Mouse (Mus musculus): ENCODE data around the gene Cd55. TPM values are rescaled to one million over a fixed set of nuclear protein-coding genes. Genes with fewer than 3 reads are reported as not detected.
A peak's percentile ranks its signal among the peaks of the same experiment; 100 is the strongest.
"Not testable (repeated sequence)": the region's sequence is repeated elsewhere in the genome, so short reads cannot be mapped to it uniquely, and the experiment has no call there.

Gene Cd55
- 1 to 10 TPM; 6.9 to 9.8 (median 8.3) TPM for total RNA-seq (2022)

GRCm38 (mm10) chr1:130462084-130462861, at the start of gene Cd55:
Cd55 (minus strand) TSS chr1:130462744.
- DNase-seq (ENCODE audit: low spot score), result peak; percentile 79

GRCm38 (mm10) chr1:130511823-130512370, 49.4 kb upstream of the Cd55 start:
- DNase-seq (ENCODE audit: low spot score), result peak; percentile 60

- no peak for DNase-seq (ENCODE audit: low spot score)
These were observed 46.4 kb upstream of the Cd55 start for GRCm38 (mm10) chr1:130508957-130509350.

- peak; percentile 24 for DNase-seq (ENCODE audit: low spot score)
These were observed 45.7 kb upstream of the Cd55 start for GRCm38 (mm10) chr1:130508030-130508956.

GRCm38 (mm10) chr1:130507408-130507807, 44.9 kb upstream of the Cd55 start:
- no peak for DNase-seq (ENCODE audit: low spot score)

GRCm38 (mm10) chr1:130499962-130500361, 37.4 kb upstream of the Cd55 start:
- DNase-seq (ENCODE audit: low spot score), result no peak

GRCm38 (mm10) chr1:130498331-130498730, 35.8 kb upstream of the Cd55 start:
- no peak for DNase-seq (ENCODE audit: low spot score)

- DNase-seq (ENCODE audit: low spot score), result no peak
These were observed 24.4 kb upstream of the Cd55 start for GRCm38 (mm10) chr1:130486816-130487545.

- no peak for DNase-seq (ENCODE audit: low spot score)
These were observed 23.5 kb upstream of the Cd55 start for GRCm38 (mm10) chr1:130485828-130486620.

GRCm38 (mm10) chr1:130485376-130485775, 22.8 kb upstream of the Cd55 start:
- no peak for DNase-seq (ENCODE audit: low spot score)

GRCm38 (mm10) chr1:130474936-130475335, 12.4 kb upstream of the Cd55 start:
- no peak for DNase-seq (ENCODE audit: low spot score)

GRCm38 (mm10) chr1:130474226-130474625, 11.7 kb upstream of the Cd55 start:
- DNase-seq (ENCODE audit: low spot score), result no peak

- no peak for DNase-seq (ENCODE audit: low spot score)
These were observed 7.5 kb upstream of the Cd55 start for GRCm38 (mm10) chr1:130470074-130470473.

- no peak for DNase-seq (ENCODE audit: low spot score)
These were observed 4.9 kb upstream of the Cd55 start for GRCm38 (mm10) chr1:130467453-130467852.

- no peak for DNase-seq (ENCODE audit: low spot score)
These were observed 1.6 kb upstream of the Cd55 start for GRCm38 (mm10) chr1:130464173-130464572.

- DNase-seq (ENCODE audit: low spot score), result peak; percentile 46
These were observed 323 bp upstream of the Cd55 start for GRCm38 (mm10) chr1:130462867-130463266.

GRCm38 (mm10) chr1:130455111-130455510, 7.4 kb downstream of the Cd55 start:
- no peak for DNase-seq (ENCODE audit: low spot score)

GRCm38 (mm10) chr1:130442930-130443329, 19.6 kb downstream of the Cd55 start:
- not testable (repeated sequence) for DNase-seq (ENCODE audit: low spot score)

GRCm38 (mm10) chr1:130430920-130431319, 31.6 kb downstream of the Cd55 start:
- no peak for DNase-seq (ENCODE audit: low spot score)

- DNase-seq (ENCODE audit: low spot score), result not testable (repeated sequence)
These were observed 33.9 kb downstream of the Cd55 start for GRCm38 (mm10) chr1:130428667-130429066.
